Mouse (Mus musculus): ENCODE measurements around the gene Fnbp1.
A peak's percentile ranks its signal among the peaks of the same experiment; 100 is the strongest.

Gene Fnbp1

GRCm38 (mm10) chr2:31125156-31125555, 16.7 kb downstream of the Fnbp1 start:
- no peak for DNase-seq (ENCODE audit: extremely low read depth, low read depth)

GRCm38 (mm10) chr2:31124694-31125093, 17.1 kb downstream of the Fnbp1 start:
- no peak for DNase-seq (ENCODE audit: extremely low read depth, low read depth)

GRCm38 (mm10) chr2:31123493-31123892, 18.3 kb downstream of the Fnbp1 start:
- DNase-seq (ENCODE audit: extremely low read depth, low read depth) = no peak

- no peak for DNase-seq (ENCODE audit: extremely low read depth, low read depth)
Measured at GRCm38 (mm10) chr2:31122806-31123205, 19.0 kb downstream of the Fnbp1 start.

- DNase-seq (ENCODE audit: extremely low read depth, low read depth) = no peak
Measured at GRCm38 (mm10) chr2:31121131-31121693, 20.6 kb downstream of the Fnbp1 start.

GRCm38 (mm10) chr2:31119795-31120194, 22.0 kb downstream of the Fnbp1 start:
- no peak for DNase-seq (ENCODE audit: extremely low read depth, low read depth)

- no peak for DNase-seq (ENCODE audit: extremely low read depth, low read depth)
Measured at GRCm38 (mm10) chr2:31118639-31119380, 23.0 kb downstream of the Fnbp1 start.

GRCm38 (mm10) chr2:31118211-31118610, 23.6 kb downstream of the Fnbp1 start:
- DNase-seq (ENCODE audit: extremely low read depth, low read depth) = no peak

- DNase-seq (ENCODE audit: extremely low read depth, low read depth) = no peak
Measured at GRCm38 (mm10) chr2:31115943-31116731, 25.7 kb downstream of the Fnbp1 start.

- peak; percentile 87 for DNase-seq (ENCODE audit: extremely low read depth, low read depth)
Measured at GRCm38 (mm10) chr2:31115091-31115942, 26.5 kb downstream of the Fnbp1 start.

- peak; percentile 55 for DNase-seq (ENCODE audit: extremely low read depth, low read depth)
Measured at GRCm38 (mm10) chr2:31114205-31114604, 27.6 kb downstream of the Fnbp1 start.

- DNase-seq (ENCODE audit: extremely low read depth, low read depth) = no peak
Measured at GRCm38 (mm10) chr2:31111685-31112084, 30.1 kb downstream of the Fnbp1 start.

- DNase-seq (ENCODE audit: extremely low read depth, low read depth) = peak; percentile 53
Measured at GRCm38 (mm10) chr2:31109960-31110548, 31.8 kb downstream of the Fnbp1 start.

GRCm38 (mm10) chr2:31108186-31108585, 33.6 kb downstream of the Fnbp1 start:
- no peak for DNase-seq (ENCODE audit: extremely low read depth, low read depth)

GRCm38 (mm10) chr2:31106621-31107320, 35.0 kb downstream of the Fnbp1 start:
- DNase-seq (ENCODE audit: extremely low read depth, low read depth) = no peak

- DNase-seq (ENCODE audit: extremely low read depth, low read depth) = no peak
Measured at GRCm38 (mm10) chr2:31106004-31106403, 35.8 kb downstream of the Fnbp1 start.

GRCm38 (mm10) chr2:31105279-31105678, 36.5 kb downstream of the Fnbp1 start:
- no peak for DNase-seq (ENCODE audit: extremely low read depth, low read depth)

GRCm38 (mm10) chr2:31103321-31103720, 38.5 kb downstream of the Fnbp1 start:
- no peak for DNase-seq (ENCODE audit: extremely low read depth, low read depth)

GRCm38 (mm10) chr2:31101285-31101684, 40.5 kb downstream of the Fnbp1 start:
- DNase-seq (ENCODE audit: extremely low read depth, low read depth) = no peak

GRCm38 (mm10) chr2:31099079-31099478, 42.7 kb downstream of the Fnbp1 start:
- DNase-seq (ENCODE audit: extremely low read depth, low read depth) = no peak
